Mouse (Mus musculus) cerebellum, adult 9-11 months (tissue): ENCODE data around the gene Tcf21.

Source experiments
- DNase-seq: peaks from one replicate; pipeline ENCODE4 v3.0.0; 2022

Tcf21 gene

DNA sequence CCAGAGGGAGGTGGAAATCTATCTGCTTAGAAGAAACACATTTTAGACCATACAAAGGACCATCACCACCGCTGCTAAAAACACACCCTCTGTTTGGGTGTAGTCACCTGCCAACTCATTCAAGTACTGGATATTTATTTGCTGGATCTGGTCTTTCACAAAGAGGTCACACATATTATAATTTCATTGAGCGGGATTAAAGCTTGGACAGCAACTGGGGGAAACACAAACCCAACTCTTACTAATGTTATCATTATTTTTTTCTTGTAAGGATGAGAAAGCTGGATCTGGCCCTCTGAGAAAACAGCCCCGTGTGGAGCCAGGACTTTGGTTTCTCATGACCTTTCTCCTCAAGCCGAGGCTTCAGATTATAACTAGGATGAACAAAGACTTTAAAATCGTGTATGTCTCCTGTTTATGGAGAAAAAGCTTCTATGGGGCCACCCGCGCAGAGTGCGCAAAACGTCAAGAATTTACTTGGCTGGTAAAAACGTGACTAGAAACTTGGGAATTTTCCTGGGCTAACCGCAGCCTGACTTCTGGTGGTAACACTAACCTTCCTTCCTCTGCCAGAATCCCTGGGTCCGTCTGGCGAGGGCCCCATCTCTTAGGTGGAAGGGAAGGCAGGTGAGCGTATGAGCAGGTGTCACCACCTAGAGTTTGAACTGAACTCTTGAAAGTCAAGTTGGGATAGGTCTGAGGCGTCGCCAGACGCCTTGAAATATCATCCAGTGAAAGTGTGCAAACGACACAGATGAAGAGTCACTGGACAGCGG, 4.3 kb downstream of the Tcf21 start:
- no peak for DNase-seq

DNA sequence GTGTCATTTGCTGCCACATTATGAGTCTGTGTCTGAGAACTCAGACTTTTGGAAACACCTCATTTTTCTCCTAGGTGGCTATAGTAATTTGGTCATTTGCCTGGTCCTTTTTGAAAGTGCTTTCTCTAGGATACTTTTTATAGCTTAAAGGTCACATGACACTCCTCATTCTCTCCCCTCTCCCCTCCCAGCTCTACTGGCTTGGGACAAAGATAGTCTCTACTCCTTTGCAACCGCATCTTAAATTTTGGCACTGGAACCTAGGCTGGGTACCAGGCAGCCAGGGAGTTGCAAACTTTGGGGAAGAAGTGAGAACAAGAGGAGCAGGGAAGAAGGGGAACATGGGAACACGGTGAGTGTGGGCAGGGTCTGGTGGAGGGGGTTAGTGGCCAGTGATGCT, 5.2 kb downstream of the Tcf21 start:
- no peak for DNase-seq

DNA sequence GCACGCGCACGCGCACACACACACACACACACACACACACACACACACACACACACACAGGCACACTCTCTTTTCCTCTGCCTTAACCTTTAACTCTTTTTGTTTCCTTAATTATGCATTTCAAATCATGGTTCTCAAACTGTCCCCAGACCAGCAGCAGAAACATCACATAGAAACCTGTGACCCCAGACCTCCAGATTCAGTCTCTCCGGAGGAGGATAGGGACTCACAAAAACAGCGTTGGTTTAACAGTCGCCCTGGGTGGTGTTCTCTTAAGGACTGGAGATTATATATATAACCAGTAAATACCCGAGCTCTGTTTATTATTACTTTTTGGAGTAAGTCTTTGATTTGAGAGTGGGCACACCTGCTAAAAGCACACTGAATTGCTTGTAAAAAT, 5.7 kb downstream of the Tcf21 start:
- DNase-seq = no peak

DNA sequence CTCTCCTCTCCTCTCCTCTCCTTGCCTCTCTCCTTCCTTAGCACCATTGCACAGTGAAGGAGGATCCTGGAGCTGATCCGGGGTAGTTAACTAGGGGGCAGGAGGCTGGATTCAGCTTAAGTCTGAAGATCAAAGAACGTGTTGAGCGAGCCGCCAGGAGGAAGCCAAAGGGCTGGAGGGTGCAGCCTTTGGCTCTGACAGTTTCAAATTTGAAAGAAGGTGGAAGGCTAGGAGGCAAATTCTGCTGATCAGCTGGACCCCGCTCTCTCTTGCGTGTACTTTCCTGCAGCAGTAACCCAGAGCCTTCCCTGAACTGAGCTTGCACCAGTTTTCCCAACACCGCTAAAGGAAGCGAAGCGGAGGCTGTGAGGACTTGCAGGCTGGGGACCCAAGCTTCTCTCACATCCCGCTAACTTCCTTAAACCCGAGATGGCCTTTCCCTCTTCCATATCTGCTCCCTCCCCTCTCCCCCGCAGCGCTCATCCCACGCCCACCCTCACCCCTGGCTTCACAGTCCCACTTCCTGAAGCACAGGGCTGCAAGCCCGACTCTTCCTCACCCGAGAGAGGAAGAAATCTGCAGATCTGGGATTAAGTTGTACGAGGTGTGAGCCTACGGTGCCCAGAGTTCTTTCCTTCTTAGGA, 6.5 kb downstream of the Tcf21 start:
- DNase-seq = no peak

DNA sequence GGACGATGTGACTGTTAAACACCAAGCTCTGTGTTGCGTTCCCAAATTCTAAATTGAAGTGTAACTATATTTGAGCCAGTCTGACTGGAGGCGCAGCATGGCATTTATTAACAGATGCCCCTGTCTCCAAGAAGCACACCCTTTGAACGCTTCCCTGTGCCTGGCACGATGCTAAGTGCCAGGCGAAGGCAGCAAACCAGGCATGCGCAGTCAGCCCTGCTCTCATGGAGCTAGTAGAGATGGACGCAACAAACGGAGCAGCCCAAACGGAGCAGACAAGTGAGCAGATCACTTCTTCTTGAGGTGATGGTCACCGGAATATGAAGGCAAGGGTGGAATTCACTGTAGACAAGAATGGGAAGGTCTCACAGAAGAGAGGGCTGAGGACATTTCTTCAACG, 8.1 kb downstream of the Tcf21 start:
- no peak for DNase-seq

- DNase-seq = no peak
Observed at GRCm38 (mm10) chr10:22782684-22783083, 37.3 kb downstream of the Tcf21 start.

DNA sequence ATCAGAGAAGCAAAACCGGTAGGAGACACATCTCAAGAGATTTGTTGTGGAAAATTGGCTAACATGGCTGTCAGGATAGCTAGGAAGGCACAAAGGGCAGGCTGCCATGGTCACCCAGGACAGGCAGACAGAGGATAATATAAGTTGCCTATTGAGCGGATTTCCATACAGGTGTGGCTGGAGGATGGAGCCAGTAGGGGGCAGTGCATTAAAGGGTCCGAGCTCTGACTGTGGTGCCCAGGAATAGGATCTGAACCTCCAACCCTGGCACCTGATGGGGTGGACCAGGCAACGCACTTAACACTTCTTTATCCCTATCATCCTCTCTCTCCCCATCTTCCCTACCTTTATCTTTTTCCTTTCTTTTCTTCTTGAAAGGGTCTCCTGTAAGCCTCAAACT, 38.5 kb downstream of the Tcf21 start:
- DNase-seq = no peak

GRCm38 (mm10) chr10:22777939-22778338, 42.0 kb downstream of the Tcf21 start:
- no peak for DNase-seq

DNA sequence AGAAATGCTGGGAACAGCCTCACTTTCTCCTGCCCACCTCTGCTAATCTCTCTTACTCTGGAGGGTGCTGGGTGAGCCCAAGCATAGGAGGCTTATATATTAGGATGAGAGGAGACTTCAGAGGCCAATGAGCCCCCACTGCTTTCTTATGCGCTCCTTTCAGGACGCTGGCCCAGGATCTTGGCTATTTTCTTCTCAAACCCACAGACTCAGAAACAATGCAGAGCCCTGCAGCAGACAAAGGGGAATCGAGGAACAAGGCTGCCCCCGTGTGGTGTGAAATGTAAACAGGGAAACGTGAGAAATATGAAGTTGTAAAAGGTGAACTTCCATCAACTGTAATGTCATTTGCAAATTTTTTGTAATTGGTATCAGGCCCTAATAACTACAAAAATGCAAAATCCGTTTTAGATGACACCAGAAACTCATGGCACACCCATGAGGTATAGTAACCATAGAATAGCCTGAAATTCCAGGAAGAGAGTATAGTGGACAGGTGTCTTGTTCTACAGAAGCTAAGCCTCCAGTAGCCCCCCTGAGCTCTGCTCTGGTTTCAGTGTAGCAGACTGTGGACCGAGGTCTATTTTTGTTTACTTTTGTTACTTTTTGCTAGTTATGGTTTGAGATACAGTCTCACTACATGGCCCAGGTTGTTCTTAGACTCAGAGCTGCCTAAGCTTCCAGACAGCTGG, 43.8 kb downstream of the Tcf21 start:
- DNase-seq = peak; percentile 48

DNA sequence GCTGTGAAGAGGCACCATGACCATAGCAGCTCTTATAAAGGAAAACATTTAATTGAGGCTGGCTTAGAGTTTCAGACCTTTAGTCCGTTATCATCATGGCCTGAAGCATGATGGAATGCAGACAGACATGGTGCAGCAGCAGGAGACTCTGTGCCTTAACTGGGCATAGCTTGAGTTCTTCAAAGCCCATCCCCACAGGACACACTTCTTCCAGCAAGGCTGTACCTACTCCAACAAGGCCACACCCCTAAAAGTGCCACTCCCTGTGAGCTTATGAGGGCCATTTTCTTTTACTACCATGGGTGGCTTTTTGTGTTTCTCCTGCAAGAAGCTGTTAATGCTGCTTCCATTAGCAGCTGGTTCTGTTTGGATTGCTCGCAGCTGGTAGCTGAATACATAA, 44.5 kb downstream of the Tcf21 start:
- DNase-seq = no peak

DNA sequence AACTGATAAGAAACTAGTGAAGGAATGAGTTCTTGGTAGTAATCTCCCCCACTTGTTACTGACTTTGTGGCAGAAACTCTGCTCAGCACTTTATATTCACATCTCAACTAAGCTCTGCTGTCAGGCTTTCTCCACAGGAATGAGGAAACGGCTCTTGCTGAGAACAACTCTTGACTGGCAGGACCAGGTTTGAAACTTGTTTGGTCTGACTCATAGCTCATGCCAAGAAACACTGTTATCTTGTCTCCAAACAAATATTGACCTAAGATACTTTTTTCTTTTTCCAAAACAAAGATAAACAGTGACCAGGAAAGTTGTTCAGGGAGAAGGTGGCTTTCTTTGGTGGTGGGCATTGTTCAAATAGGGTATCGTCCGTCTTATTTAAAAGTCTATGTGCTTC, 45.3 kb downstream of the Tcf21 start:
- DNase-seq = no peak
